Mouse (Mus musculus): Measurements from ENCODE around the gene Tmem168.

DNA sequence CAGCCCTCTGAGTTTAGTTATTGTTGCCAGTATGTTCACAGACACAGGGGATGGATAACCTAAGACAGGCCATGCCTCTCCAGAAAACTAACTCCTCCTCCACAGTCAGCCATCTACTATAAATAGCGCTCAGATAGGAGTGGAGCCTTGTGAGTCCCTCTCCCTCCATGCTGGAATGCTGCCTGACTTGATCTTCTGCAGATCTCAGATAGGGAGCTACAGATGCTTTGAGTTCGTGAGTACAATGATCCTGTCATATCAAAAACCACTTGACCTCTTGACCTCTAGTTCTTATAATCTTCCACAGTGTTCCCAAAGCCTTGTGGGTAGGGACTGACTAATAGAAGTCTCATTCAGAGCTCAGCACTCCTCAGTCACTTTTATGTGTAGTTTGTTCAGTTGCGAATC lies 28.7 kb upstream of the Tmem168 start:
- no peak for TF ChIP-seq CTCF (IDR thresholded peaks at IDR 0.05; ENCODE audit: borderline replicate concordance, control insufficient read depth, extremely low read depth, insufficient read depth, low read length, poor library complexity)
- no peak for TF ChIP-seq POLR2A (IDR thresholded peaks at IDR 0.05; ENCODE audit: control insufficient read depth, extremely low read depth, insufficient read depth, low read length, poor library complexity)
